Mouse (Mus musculus) cerebellum, adult 11-12 months (tissue): ENCODE measurements around the gene Dnah7b.
"Not testable (repeated sequence)": the region's sequence is repeated elsewhere in the genome, so short reads cannot be mapped to it uniquely, and the experiment has no call there.

ENCODE experiments used
- DNase-seq: peaks from one replicate; pipeline ENCODE4 v3.0.0; 2022

Gene Dnah7b

DNA sequence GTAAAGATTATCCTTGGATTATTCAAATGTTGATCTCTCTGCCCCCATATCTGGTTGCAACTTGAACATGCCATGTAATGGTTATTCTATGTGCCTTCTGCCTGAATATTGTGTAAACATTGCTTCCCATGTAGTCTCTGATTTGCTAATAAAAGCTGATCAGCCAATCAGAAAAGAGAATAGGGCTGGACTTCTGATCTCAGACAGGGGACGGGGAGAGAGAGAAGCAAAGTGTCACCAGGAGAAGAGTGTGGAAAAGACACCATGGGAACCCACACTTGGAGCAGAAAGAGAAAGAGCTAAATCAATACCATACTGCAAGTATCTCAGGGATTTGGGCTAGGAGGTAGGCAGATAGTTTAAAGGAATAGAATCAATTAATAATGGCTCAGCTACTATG, at the start of gene Dnah7b:
Gene Dnah7b, plus strand, starts transcription at position 301 of the 400 bp plus-strand sequence.
- DNase-seq: no peak

GRCm38 (mm10) chr1:46018382-46018977, 47.6 kb upstream of the Dnah7b start:
- DNase-seq: no peak

DNA sequence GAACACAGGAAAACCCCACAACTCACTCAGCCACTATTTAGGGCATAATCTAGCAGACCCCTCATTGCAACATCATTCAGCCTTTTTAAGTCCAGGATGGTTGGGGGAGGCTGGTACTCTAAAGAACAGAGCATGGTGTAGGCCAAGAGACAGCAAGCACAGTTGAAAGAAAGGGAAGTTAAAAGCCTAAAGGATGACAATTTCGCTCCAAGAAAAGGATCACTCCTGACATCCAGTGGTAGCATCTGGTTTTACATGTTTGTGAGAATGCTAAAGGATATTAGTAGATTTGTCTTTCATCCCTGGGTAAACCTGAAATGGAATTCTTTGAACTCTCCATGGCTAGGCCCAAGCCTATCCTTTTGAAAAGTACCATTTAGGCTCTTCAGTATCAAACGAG, 43.9 kb upstream of the Dnah7b start:
- DNase-seq: no peak

GRCm38 (mm10) chr1:46031993-46032555, 34.0 kb upstream of the Dnah7b start:
- DNase-seq: no peak

- DNase-seq: no peak
Measured at GRCm38 (mm10) chr1:46048188-46048587, 17.9 kb upstream of the Dnah7b start.

- DNase-seq: no peak
Measured at GRCm38 (mm10) chr1:46066484-46067251, 553 bp downstream of the Dnah7b start.

- not testable (repeated sequence) for DNase-seq
Measured at GRCm38 (mm10) chr1:46068787-46069186, 2.7 kb downstream of the Dnah7b start.

GRCm38 (mm10) chr1:46077891-46078290, 11.8 kb downstream of the Dnah7b start:
- DNase-seq: no peak

- no peak for DNase-seq
Measured at GRCm38 (mm10) chr1:46100484-46100883, 34.4 kb downstream of the Dnah7b start.

- DNase-seq: not testable (repeated sequence)
Measured at GRCm38 (mm10) chr1:46112606-46113005, 46.5 kb downstream of the Dnah7b start.

GRCm38 (mm10) chr1:46117179-46117578, 51.1 kb downstream of the Dnah7b start:
- not testable (repeated sequence) for DNase-seq

DNA sequence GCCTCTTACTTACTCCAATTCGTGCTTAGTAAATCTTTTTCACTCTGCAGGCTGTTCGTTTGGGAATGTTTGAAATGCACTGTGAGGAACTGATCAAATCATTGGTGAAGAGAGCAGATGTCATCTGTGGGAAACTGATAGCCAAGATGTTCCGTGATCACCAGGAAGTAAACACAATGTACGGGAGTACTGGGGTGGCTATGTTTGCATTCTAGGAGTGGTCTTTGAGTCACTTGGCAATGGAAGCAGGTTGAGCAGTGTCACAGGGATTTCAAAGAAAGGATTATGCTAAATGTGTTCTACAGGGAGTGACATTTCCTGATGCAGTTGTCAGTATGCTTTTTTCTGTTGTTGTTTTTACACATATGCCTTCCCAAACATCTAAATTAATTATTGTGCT, 61.9 kb downstream of the Dnah7b start:
- DNase-seq: no peak

DNA sequence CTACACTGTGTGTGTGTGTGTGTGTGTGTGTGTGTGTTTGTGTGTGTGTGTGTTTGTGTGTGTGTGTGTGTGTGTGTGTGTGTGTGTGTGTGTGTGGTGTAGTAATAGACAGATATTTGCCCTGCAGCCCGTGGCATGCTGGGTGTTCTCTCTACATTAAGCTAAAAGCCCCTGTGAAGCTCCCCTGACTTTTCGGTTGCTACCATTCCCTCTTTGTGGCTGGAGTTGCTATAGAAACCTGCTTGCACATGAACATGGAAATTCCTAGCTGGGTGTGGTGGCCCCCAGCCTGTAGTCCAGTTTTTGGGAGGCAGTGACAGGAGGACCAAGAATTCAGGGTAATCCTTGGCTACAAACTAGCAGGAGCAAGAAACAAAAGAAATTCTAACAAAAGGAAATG, 130.7 kb downstream of the Dnah7b start:
- not testable (repeated sequence) for DNase-seq

GRCm38 (mm10) chr1:46201169-46201568, 135.1 kb downstream of the Dnah7b start:
- DNase-seq: not testable (repeated sequence)

GRCm38 (mm10) chr1:46210014-46210588, 144.0 kb downstream of the Dnah7b start:
- DNase-seq: not testable (repeated sequence)

- DNase-seq: not testable (repeated sequence)
Measured at GRCm38 (mm10) chr1:46222704-46223103, 156.6 kb downstream of the Dnah7b start.

- DNase-seq: not testable (repeated sequence)
Measured at GRCm38 (mm10) chr1:46226136-46226535, 160.0 kb downstream of the Dnah7b start.

DNA sequence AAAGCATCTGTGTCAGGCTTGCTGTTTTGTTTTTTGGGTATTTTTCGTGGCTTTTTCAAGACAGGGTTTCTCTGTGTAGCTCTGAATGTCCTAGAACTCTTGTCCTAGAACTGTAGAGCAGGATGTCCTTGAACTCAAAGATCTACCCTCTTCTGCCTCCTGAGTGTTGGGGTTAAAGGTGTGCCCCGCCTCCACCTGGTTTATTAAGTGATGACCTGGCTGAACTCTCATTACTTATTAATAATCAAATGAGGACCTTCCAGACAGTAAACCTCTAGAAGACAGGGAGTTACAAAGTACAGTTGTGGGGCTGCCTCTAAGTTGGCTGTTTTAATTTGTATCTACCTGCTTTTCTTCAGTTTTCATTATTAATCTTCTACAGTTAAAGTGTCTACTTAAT, 202.7 kb downstream of the Dnah7b start:
- DNase-seq: not testable (repeated sequence)

- DNase-seq: no peak
Measured at GRCm38 (mm10) chr1:46271927-46272326, 205.8 kb downstream of the Dnah7b start.

DNA sequence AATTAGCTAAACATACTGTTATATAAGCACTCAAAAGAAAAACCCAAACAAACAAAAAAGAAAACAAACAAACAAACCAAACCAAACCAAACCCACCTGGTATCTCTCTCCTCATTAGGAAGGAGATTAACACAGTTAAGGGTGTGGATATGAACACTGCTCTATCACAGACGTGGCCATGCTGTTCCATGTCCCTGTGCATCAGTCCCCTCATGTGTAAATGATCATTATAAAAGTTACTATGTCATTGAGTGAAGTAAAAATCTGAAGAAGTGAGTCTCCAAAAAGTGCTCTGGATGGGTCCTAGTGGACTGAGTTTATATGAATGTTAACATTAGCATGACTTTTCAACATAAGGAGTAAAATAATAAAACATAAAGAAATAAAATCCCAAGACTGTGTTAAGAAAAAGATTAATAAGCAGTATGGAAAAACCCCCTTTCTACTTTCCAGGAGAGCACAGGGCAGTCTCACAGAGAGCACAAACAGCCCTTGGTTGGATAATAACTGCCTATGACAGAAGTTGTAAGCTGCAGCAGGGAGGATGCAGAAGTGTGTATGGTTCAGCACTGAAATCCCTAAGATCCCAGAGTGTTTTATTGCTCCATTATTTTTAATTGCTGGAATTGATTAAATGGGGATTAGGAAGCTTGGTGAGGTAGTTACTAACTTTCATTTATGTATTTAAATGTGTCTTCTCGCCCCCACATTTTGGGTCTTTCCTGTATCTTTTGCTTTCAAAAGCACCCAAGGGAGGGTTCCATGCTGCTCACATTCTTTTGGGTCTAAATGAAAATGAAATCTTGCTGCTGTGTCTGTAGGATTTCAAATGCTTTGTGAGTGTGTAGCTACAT, 212.2 kb downstream of the Dnah7b start:
- not testable (repeated sequence) for DNase-seq

DNA sequence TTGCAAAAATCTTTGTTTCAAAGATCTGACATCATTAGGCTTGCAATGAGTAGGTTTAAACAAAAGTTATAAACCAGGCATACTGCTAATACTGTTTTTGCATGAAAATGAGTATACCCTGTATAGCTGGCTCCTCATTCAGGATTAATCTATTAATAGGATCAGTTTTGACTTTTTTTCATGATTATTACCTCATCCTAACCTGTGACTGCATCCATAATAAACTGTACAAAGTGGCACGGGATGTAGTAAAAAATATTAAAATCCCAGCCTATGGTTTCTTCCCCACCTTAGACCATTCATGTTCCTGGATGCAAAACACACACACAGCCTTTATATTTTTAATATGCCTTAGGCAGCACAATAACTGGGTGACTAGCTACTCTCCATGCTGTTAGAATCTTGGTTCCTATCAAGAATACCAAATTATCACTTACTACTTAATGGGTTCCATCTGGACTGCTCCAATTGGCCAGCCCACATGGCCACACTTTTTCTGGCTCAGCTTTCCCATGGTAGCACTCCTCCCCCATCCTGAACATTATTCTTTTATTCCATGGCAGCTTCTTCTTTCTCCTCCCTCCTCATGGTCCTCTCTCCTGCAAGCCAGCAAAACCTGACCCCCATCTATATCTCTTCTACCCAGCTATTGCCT, 212.9 kb downstream of the Dnah7b start:
- not testable (repeated sequence) for DNase-seq

- not testable (repeated sequence) for DNase-seq
Measured at GRCm38 (mm10) chr1:46294451-46294850, 228.3 kb downstream of the Dnah7b start.
